Mouse (Mus musculus) embryo, embryonic 10 days (tissue): ENCODE data around the gene Notch1.

Experiments
- DNase-seq: peaks from one replicate; pipeline ENCODE4 v3.0.0-alpha.2; 2015; ENCODE audit warnings: low spot score

The Notch1 gene

GRCm38 (mm10) chr2:26408515-26409356, 107.7 kb downstream of the Notch1 start, which contains the start of gene Inpp5e:
Gene Inpp5e, minus strand, starts transcription at chr2:26409203.
- DNase-seq = peak; percentile 97
